Mouse (Mus musculus): ENCODE measurements around the gene Gstt2.
A peak's percentile ranks its signal among the peaks of the same experiment; 100 is the strongest.

The Gstt2 gene

GRCm38 (mm10) chr10:75823782-75824181 lies 13.4 kb downstream of the Gstt2 start:
- no peak for DNase-seq

- no peak for DNase-seq
These were observed 14.8 kb downstream of the Gstt2 start, which contains the start of gene Gstt4 for GRCm38 (mm10) chr10:75822443-75822842. TSS of gene Gstt4 (minus strand) at chr10:75822543.

- DNase-seq: no peak
These were observed 17.3 kb downstream of the Gstt2 start for GRCm38 (mm10) chr10:75819882-75820281.

GRCm38 (mm10) chr10:75818641-75819040 lies 18.6 kb downstream of the Gstt2 start:
- DNase-seq: no peak

GRCm38 (mm10) chr10:75804217-75804616 lies 33.0 kb downstream of the Gstt2 start:
- DNase-seq: no peak

- DNase-seq: no peak
These were observed 39.0 kb downstream of the Gstt2 start, which contains the start of gene Gstt1 for GRCm38 (mm10) chr10:75798176-75798696. TSS of gene Gstt1 (minus strand) at chr10:75798584.

GRCm38 (mm10) chr10:75797619-75798175 lies 39.5 kb downstream of the Gstt2 start:
- peak; percentile 24 for DNase-seq

GRCm38 (mm10) chr10:75796731-75797516 lies 40.3 kb downstream of the Gstt2 start:
- no peak for DNase-seq

GRCm38 (mm10) chr10:75794880-75795279 lies 42.3 kb downstream of the Gstt2 start:
- no peak for DNase-seq

GRCm38 (mm10) chr10:75790773-75791172 lies 46.5 kb downstream of the Gstt2 start:
- no peak for DNase-seq

GRCm38 (mm10) chr10:75789841-75790240 lies 47.4 kb downstream of the Gstt2 start:
- no peak for DNase-seq

GRCm38 (mm10) chr10:75789081-75789735 lies 48.0 kb downstream of the Gstt2 start:
- DNase-seq: no peak

GRCm38 (mm10) chr10:75788277-75788676 lies 48.9 kb downstream of the Gstt2 start:
- no peak for DNase-seq

- DNase-seq: no peak
These were observed 51.8 kb downstream of the Gstt2 start for GRCm38 (mm10) chr10:75785442-75785841.
